Mouse (Mus musculus) thymus, adult 2 months (tissue): ENCODE measurements at regions not wholly inside any gene's neighbourhood (a gene's known extent, or its start where the extent isn't known, plus 50 kb on each side); places are given as distances from the start of the nearest gene placed in this dataset.

Experiments used
- DNase-seq: peaks from one replicate; pipeline ENCODE4 v3.0.0; 2021
- H3K27ac ChIP-seq: fragments of 200-500 bp; 2 replicates; pipeline ENCODE4 v1.5.1; 2012; ENCODE audit warnings: low read length, control low read depth; ENCODE audit not compliant: control insufficient read depth, insufficient read depth
- H3K27me3 ChIP-seq: fragments of 200-500 bp; 2 replicates; pipeline ENCODE4 v1.6.1; 2012; ENCODE audit warnings: mild to moderate bottlenecking, low read length, moderate library complexity, mixed read lengths; ENCODE audit not compliant: control insufficient read depth, insufficient read depth
- H3K36me3 ChIP-seq: fragments of 200-500 bp; 2 replicates; pipeline ENCODE4 v1.6.1; 2012; ENCODE audit warnings: mild to moderate bottlenecking, low read length, moderate library complexity; ENCODE audit not compliant: control insufficient read depth, insufficient read depth
- H3K4me1 ChIP-seq: fragments of 200-500 bp; replicated peaks from 2 replicates; pipeline ENCODE4 v1.6.1; 2012; ENCODE audit warnings: low read length; ENCODE audit not compliant: control insufficient read depth, insufficient read depth
- H3K4me3 ChIP-seq: fragments of 200-500 bp; 2 replicates; pipeline ENCODE4 v1.5.1; 2012; ENCODE audit warnings: mild to moderate bottlenecking, low read length, control low read depth, moderate library complexity; ENCODE audit not compliant: control insufficient read depth, insufficient read depth
- CTCF ChIP-seq: fragments of 200-500 bp; IDR thresholded peaks from 2 replicates; pipeline ENCODE4 v1.5.1; 2012; ENCODE audit warnings: mild to moderate bottlenecking, control low read depth, low read length, moderate library complexity, borderline replicate concordance; ENCODE audit not compliant: control insufficient read depth, poor library complexity, insufficient read depth; ENCODE audit errors: extremely low read depth
- POLR2A ChIP-seq: fragments of 200-500 bp; IDR thresholded peaks from 2 replicates; pipeline ENCODE4 v1.6.1; 2012; ENCODE audit warnings: mild to moderate bottlenecking, low read length, control low read depth, moderate library complexity; ENCODE audit not compliant: control insufficient read depth, poor library complexity, insufficient read depth; ENCODE audit errors: extremely low read depth
- WGBS: fragments of 180-500 bp; shearing (Covaris S2); methylation state at CpG from one replicate; pipeline ENCODE4 v1.1.7; 2018; 5-methylcytosine and 5-hydroxymethylcytosine counted together

- Histone ChIP-seq H3K4me3 (no peak overlapping the region), H3K27me3 (no peaks in the 10 kb centered on the region), H3K36me3 (no peaks in the 10 kb centered on the region), H3K27ac (no peak overlapping the region), H3K4me1 (peaks cover 8% of the 10 kb centered on the region)
- 69% methylated on average over 9 of the region's 9 CpGs for WGBS
- DNase-seq: no peak
- TF ChIP-seq CTCF (no peak), POLR2A (no peak)
Observed at GRCm38 (mm10) chr12:54334491-54335132, 131.0 kb upstream of the Egln3 start.

- no peaks in the 10 kb centered on the region for H3K36me3 ChIP-seq
- H3K27me3 ChIP-seq: no peaks in the 10 kb centered on the region
- H3K4me1 ChIP-seq: peaks cover 8% of the 10 kb centered on the region
- TF ChIP-seq POLR2A (no peak), CTCF (no peak)
- no peak overlapping the region for H3K27ac ChIP-seq
- WGBS: 88% methylated on average over 14 of the region's 14 CpGs
- no peak overlapping the region for H3K4me3 ChIP-seq
- no peak for DNase-seq
Observed at GRCm38 (mm10) chr12:54333632-54334321, 130.1 kb upstream of the Egln3 start.

GRCm38 (mm10) chr12:54327483-54327882, 123.8 kb upstream of the Egln3 start:
- H3K4me3 ChIP-seq: no peak overlapping the region
- TF ChIP-seq CTCF: no peak
- TF ChIP-seq POLR2A: no peak
- H3K4me1 ChIP-seq: no peaks in the 10 kb centered on the region
- 94% methylated on average over 1 of the region's 1 CpGs for WGBS
- DNase-seq: no peak
- no peaks in the 10 kb centered on the region for H3K36me3 ChIP-seq
- no peaks in the 10 kb centered on the region for H3K27me3 ChIP-seq
- H3K27ac ChIP-seq: no peak overlapping the region

GRCm38 (mm10) chr12:54326571-54326970, 122.9 kb upstream of the Egln3 start:
- Histone ChIP-seq H3K4me1 (no peaks in the 10 kb centered on the region), H3K4me3 (no peak overlapping the region), H3K27ac (no peak overlapping the region), H3K36me3 (no peaks in the 10 kb centered on the region), H3K27me3 (no peaks in the 10 kb centered on the region)
- no peak for DNase-seq
- no peak for TF ChIP-seq POLR2A
- TF ChIP-seq CTCF: no peak
- WGBS: 96% methylated on average over 7 of the region's 7 CpGs

GRCm38 (mm10) chr12:54320533-54320932, 116.9 kb upstream of the Egln3 start:
- Histone ChIP-seq H3K4me3 (no peak overlapping the region), H3K27ac (no peak overlapping the region), H3K27me3 (no peaks in the 10 kb centered on the region), H3K36me3 (no peaks in the 10 kb centered on the region), H3K4me1 (peaks cover 14% of the 10 kb centered on the region)
- peak; percentile 49 for DNase-seq
- no peak for TF ChIP-seq CTCF
- no peak for TF ChIP-seq POLR2A
- 99% methylated on average over 5 of the region's 5 CpGs for WGBS

- no peak for TF ChIP-seq CTCF
- no peak for TF ChIP-seq POLR2A
- H3K27ac ChIP-seq: no peak overlapping the region
Observed at GRCm38 (mm10) chr12:54316980-54317471, 113.4 kb upstream of the Egln3 start.

GRCm38 (mm10) chr12:54316066-54316567, 112.5 kb upstream of the Egln3 start:
- 95% methylated on average over 15 of the region's 15 CpGs for WGBS

More at GRCm38 (mm10) chr12:54316980-54317471, 113.4 kb upstream of the Egln3 start:
- peak; percentile 32 for DNase-seq
- Histone ChIP-seq H3K4me3 (0 out of 2 replicates have a peak overlapping the region, but pooled peaks have one; percentile 2), H3K4me1 (peaks cover 35% of the 10 kb centered on the region), H3K27me3 (no peaks in the 10 kb centered on the region), H3K36me3 (no peaks in the 10 kb centered on the region)
- 23% methylated on average over 16 of the region's 16 CpGs for WGBS

More at GRCm38 (mm10) chr12:54316066-54316567, 112.5 kb upstream of the Egln3 start:
- no peaks in the 10 kb centered on the region for H3K27me3 ChIP-seq
- H3K4me3 ChIP-seq: no peak overlapping the region
- H3K4me1 ChIP-seq: peaks cover 39% of the 10 kb centered on the region
- H3K27ac ChIP-seq: no peak overlapping the region
- TF ChIP-seq CTCF (no peak), POLR2A (no peak)
- H3K36me3 ChIP-seq: no peaks in the 10 kb centered on the region
- DNase-seq: no peak
